Mouse (Mus musculus) lung, adult 2 months (tissue): Measurements from ENCODE around the gene Tcta.

Experiments used
- CTCF ChIP-seq: fragments of 200-500 bp; IDR thresholded peaks from 2 replicates; pipeline ENCODE4 v1.5.1; 2011; ENCODE audit warnings: mild to moderate bottlenecking, low read length, control low read depth; ENCODE audit not compliant: insufficient read depth
- POLR2A ChIP-seq: fragments of 200-500 bp; IDR thresholded peaks from 2 replicates; pipeline ENCODE4 v1.6.1; 2011; ENCODE audit warnings: low read depth, mild to moderate bottlenecking, control low read depth, low read length, borderline replicate concordance; ENCODE audit errors: extremely low read depth

DNA sequence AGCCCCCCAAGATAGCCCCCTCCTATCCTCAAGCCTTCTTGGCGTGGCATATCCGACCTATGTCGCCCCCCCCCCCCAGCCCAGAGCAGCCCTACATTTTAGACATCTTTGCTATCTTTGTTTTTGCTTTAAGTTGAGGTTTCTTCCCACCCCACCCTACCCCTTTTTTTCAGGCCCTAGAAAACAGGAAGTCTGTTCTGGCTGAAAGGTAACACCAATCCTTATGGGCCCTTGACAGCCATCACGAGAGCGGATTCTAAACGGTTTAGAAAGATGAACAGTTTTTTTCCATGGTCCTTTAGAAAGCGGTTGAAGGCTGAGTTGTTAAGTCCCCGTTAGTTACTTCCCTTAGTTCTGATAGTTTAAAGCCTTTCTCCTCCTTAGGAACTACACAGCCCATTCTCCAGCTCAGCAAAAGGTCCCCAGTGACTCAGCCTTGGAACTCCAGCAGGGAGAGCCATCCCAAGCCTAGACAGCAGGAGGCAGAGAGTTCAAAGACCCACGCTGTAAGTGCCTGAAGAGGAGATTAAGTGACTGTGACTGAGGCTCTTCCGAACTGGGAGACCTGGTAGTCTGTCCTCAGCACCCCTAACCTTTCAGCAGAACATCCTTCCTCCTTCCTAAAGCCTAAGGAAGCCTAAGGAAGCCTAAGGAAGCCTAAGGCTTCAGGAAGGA lies 39.6 kb downstream of the Tcta start:
- no peak for TF ChIP-seq CTCF
- no peak for TF ChIP-seq POLR2A
